Mouse (Mus musculus) megakaryocyte, embryonic 14.5 days (primary cell): ENCODE measurements around the gene Cntnap1. TPM values are rescaled to one million over a fixed set of nuclear protein-coding genes. Genes with fewer than 3 reads are reported as not detected.

Source experiments
- H3K27me3 ChIP-seq: replicated peaks from 2 replicates; pipeline ENCODE3; 2012; ENCODE audit warnings: inconsistent platforms
- H3K36me3 ChIP-seq: replicated peaks from 2 replicates; pipeline ENCODE3; 2012; ENCODE audit warnings: low read length, inconsistent platforms, mixed read lengths
- H3K4me1 ChIP-seq: 2 replicates; pipeline ENCODE4 v1.6.1; 2012; ENCODE audit warnings: inconsistent platforms
- H3K4me3 ChIP-seq: replicated peaks from 2 replicates; pipeline ENCODE3; 2012; ENCODE audit warnings: moderate library complexity, mild to moderate bottlenecking, inconsistent platforms
- H3K9me3 ChIP-seq: 2 replicates; pipeline ENCODE4 v1.6.1; 2012; ENCODE audit warnings: inconsistent platforms
- FLI1 ChIP-seq: IDR thresholded peaks from 2 replicates; pipeline ENCODE4 v1.6.1; 2012; ENCODE audit warnings: low read length, inconsistent platforms, mixed read lengths
- GATA1 ChIP-seq: IDR thresholded peaks from 3 replicates; pipeline ENCODE4 v1.6.1; 2012; ENCODE audit warnings: mixed read lengths, low read length, inconsistent platforms, borderline replicate concordance
- polyA plus RNA-seq: library from polyadenylated mRNA; stranded (reverse); fragments of >175 nt; gene quantifications from 2 replicates; pipeline ENCODE4 v1.2.3, GENCODE M21; 2012; ENCODE audit warnings: low replicate concordance; ENCODE audit not compliant: insufficient read depth

The Cntnap1 gene
- polyA plus RNA-seq, 1 experiment, result 0.72 TPM

- peaks cover 7% of the 10 kb centered on the region for H3K9me3 ChIP-seq
- H3K4me3 ChIP-seq, result no peak overlapping the region
- no peak for TF ChIP-seq FLI1
- TF ChIP-seq GATA1, result no peak
- H3K27me3 ChIP-seq, result peaks cover 88% of the 10 kb centered on the region
- no peaks in the 10 kb centered on the region for H3K36me3 ChIP-seq
- peaks cover 34% of the 10 kb centered on the region for H3K4me1 ChIP-seq
Observed at GRCm38 (mm10) chr11:101162772-101163171, 7.6 kb upstream of the Cntnap1 start.

- Histone ChIP-seq H3K4me3 (peak overlapping the region; percentile 78), H3K4me1 (peaks cover 37% of the 10 kb centered on the region), H3K27me3 (peaks cover 89% of the 10 kb centered on the region), H3K36me3 (no peaks in the 10 kb centered on the region), H3K9me3 (peaks cover 4% of the 10 kb centered on the region)
- TF ChIP-seq FLI1, result no peak
- no peak for TF ChIP-seq GATA1
Observed at GRCm38 (mm10) chr11:101163476-101164350, 6.6 kb upstream of the Cntnap1 start.

GRCm38 (mm10) chr11:101164351-101164665, 6.0 kb upstream of the Cntnap1 start:
- TF ChIP-seq FLI1 (no peak), GATA1 (no peak)
- Histone ChIP-seq H3K4me1 (peaks cover 37% of the 10 kb centered on the region), H3K36me3 (no peaks in the 10 kb centered on the region), H3K9me3 (no peaks in the 10 kb centered on the region), H3K4me3 (peak overlapping the region; percentile 23), H3K27me3 (peaks cover 89% of the 10 kb centered on the region)

DNA sequence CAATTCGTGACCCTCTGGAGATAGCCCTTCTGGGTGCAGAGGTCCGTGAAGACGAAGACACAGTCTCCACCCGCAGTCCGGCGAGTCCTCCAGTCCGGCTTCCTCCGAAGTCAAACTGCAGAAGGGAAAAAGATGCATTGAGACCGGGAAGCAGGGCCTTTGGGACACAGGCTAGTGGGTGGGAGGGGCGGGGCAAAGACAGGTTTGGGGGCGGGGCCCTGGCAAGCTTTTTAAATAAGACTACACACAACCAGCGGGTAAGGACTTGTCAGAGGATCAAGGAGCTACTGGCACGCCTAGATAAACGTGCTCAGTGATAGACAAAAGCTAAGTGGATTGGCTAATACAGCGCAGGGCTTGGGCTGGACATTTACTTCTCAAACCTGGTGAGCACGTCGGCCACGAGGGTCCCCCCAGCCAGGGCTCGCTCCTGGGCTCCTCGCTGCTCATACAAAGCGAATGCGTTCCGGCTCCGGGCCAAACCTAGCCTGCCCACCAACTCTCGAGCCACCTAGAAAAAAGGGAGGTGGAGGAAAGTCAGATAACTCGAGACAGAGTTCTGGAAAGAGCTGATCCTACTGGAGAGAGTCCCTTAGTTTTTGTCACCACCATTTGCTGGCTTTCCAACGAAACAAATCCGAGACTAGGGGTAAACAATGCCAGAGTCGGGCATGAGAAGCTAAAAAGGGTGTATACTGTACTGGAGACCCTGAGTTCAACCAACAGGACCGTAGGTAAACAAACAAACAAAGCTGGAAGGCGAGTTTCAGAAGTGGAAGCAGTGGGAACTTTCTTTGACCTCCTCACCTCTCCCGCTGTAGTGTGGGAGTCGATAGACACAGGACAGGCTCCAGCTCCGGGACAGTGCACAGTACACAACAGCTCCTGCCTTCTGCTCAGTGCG, 5.4 kb upstream of the Cntnap1 start:
- H3K4me1 ChIP-seq, result peaks cover 40% of the 10 kb centered on the region
- no peaks in the 10 kb centered on the region for H3K36me3 ChIP-seq
- TF ChIP-seq GATA1, result no peak
- no peak for TF ChIP-seq FLI1
- no peaks in the 10 kb centered on the region for H3K9me3 ChIP-seq
- peak overlapping the region; percentile 10 for H3K4me3 ChIP-seq
- peaks cover 89% of the 10 kb centered on the region for H3K27me3 ChIP-seq

GRCm38 (mm10) chr11:101166357-101166756, 4.0 kb upstream of the Cntnap1 start:
- H3K4me1 ChIP-seq, result peaks cover 55% of the 10 kb centered on the region
- TF ChIP-seq GATA1 (no peak), FLI1 (no peak)
- no peak overlapping the region for H3K4me3 ChIP-seq
- H3K27me3 ChIP-seq, result peaks cover 100% of the 10 kb centered on the region
- H3K36me3 ChIP-seq, result no peaks in the 10 kb centered on the region
- no peaks in the 10 kb centered on the region for H3K9me3 ChIP-seq

DNA sequence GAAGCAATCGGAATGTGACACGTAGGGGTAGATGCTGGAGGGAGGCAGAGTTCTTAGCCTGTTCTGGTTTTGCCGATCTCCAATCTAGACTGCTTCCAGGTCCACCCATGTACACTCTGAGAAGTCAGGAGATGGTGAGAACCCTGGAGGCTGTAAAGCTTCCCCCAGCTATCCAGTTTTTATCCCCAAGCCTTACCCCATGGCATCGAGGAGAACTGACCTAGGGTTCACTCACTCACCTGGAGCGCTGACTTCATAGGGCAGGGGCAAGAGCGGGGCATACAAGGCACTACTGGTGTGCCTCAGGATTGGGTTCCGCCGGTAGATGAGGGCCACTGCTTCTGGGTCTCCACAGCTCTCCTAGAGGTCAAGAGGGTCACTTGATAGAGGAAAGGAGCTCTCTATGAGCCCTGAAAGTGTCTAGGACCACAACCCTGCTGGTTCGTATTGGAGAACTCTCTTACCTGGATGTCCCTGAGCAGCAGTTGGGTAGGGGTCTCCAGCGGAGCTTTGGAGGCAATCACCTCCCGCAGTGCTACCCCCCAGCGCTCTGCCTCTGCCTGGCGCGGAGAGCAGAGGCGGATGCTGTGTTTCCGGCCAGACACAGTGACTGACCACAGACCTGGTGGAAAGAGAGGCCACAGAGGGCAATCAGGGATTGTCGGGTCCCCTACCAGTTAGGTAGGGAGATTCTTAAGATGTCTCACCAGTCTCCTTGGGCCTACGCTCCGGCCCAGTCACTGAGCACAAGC, 2.9 kb upstream of the Cntnap1 start:
- no peak for TF ChIP-seq FLI1
- no peak for TF ChIP-seq GATA1
- Histone ChIP-seq H3K27me3 (peaks cover 100% of the 10 kb centered on the region), H3K9me3 (no peaks in the 10 kb centered on the region), H3K4me3 (no peak overlapping the region), H3K36me3 (no peaks in the 10 kb centered on the region), H3K4me1 (peaks cover 65% of the 10 kb centered on the region)

DNA sequence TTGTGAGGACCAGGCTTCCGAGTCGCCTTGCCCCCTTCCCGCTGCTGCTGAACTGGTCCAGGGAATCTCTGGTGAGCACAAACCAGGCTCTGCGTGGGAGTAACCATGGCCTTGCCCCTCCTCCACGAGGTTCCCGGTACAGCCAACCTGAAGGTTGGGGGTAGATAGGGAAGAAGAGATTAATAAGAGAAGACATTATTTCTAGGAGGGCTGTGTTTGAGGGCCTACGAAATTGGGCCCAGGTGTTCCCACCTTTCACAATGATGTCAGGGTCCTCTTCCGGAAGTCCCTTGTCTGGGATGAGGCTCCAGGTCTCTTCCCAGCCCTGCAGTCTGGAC, 2.4 kb upstream of the Cntnap1 start:
- Histone ChIP-seq H3K27me3 (peaks cover 98% of the 10 kb centered on the region), H3K4me1 (peaks cover 65% of the 10 kb centered on the region), H3K36me3 (no peaks in the 10 kb centered on the region), H3K4me3 (no peak overlapping the region), H3K9me3 (no peaks in the 10 kb centered on the region)
- TF ChIP-seq GATA1 (no peak), FLI1 (no peak)

DNA sequence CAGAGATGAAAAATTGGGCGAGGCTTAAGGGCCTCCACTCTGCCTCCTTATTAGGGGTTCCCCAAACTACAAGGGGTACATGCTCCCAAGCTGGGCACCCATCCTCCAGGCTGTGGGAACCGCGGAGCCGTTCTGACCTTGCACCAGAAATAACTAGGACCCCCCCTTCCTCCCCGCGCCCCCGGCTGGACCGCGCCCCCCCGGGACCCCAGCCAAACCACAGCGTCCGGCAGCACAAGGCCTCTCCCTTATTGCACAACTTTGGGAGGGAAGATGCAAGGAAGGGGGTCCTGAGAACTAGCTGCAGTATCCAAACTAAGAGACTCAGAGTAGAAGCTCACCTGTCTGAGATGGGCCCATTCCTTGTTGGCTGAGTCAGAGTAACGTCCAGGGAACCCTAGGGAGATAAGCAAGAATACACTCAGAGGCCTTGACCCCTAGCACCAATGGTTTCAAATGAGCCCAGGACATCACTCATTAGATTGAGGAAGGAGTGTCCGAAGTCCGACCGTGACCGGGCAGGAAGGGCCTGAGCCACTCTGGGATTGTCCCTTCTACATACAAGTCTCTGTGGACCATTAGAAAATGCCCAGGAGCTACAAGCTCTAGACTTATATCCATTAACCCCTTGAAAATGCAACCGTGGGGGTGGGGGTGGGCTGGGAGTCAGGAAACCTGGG, 1.9 kb upstream of the Cntnap1 start:
- TF ChIP-seq FLI1, result no peak
- TF ChIP-seq GATA1, result no peak
- Histone ChIP-seq H3K9me3 (no peaks in the 10 kb centered on the region), H3K4me3 (no peak overlapping the region), H3K4me1 (peaks cover 65% of the 10 kb centered on the region), H3K27me3 (peaks cover 98% of the 10 kb centered on the region), H3K36me3 (no peaks in the 10 kb centered on the region)
